Mouse (Mus musculus): ENCODE results near the gene Rapgef1. TPM values are rescaled to one million over a fixed set of nuclear protein-coding genes. Genes with fewer than 3 reads are reported as not detected.
A peak's percentile ranks its signal among the peaks of the same experiment; 100 is the strongest.
"Not testable (repeated sequence)": the region's sequence is repeated elsewhere in the genome, so short reads cannot be mapped to it uniquely, and the experiment has no call there.

Rapgef1 gene
- polyA plus RNA-seq, 1 experiment = 132 TPM

GRCm38 (mm10) chr2:29707731-29708130 is 88.2 kb downstream of the Rapgef1 start:
- peaks cover 48% of the 10 kb centered on the region for H3K36me3 ChIP-seq (ENCODE audit: control insufficient read depth, insufficient read depth, low read length)
- H3K27me3 ChIP-seq (ENCODE audit: control insufficient read depth, insufficient read depth, low read length) = no peaks in the 10 kb centered on the region
- no peaks in the 10 kb centered on the region; the same call in 1 of the 2 replicates for H3K4me1 ChIP-seq (replicated peaks; ENCODE audit: control insufficient read depth, insufficient read depth, low read length)
- DNase-seq = peak; percentile 64
- TF ChIP-seq CTCF (IDR thresholded peaks at IDR 0.05; ENCODE audit: borderline replicate concordance, control insufficient read depth, extremely low read depth, insufficient read depth, low read length, poor library complexity) (peak; percentile 64; the same call in 1 of the 2 replicates), POLR2A (IDR thresholded peaks at IDR 0.05; ENCODE audit: control insufficient read depth, extremely low read depth, insufficient read depth, low read length, poor library complexity) (no peak)
- H3K27ac ChIP-seq (ENCODE audit: control insufficient read depth, insufficient read depth, low read length) = no peak overlapping the region
- H3K4me3 ChIP-seq (ENCODE audit: control insufficient read depth, insufficient read depth, low read length) = no peak overlapping the region
- WGBS = 90% methylated on average over 4 of the region's 4 CpGs

GRCm38 (mm10) chr2:29708209-29708608 is 88.7 kb downstream of the Rapgef1 start:
- not testable (repeated sequence) for H3K27ac ChIP-seq (ENCODE audit: control insufficient read depth, insufficient read depth, low read length); DNase-seq; H3K27me3 ChIP-seq (ENCODE audit: control insufficient read depth, insufficient read depth, low read length); H3K4me1 ChIP-seq (replicated peaks; ENCODE audit: control insufficient read depth, insufficient read depth, low read length); H3K4me3 ChIP-seq (ENCODE audit: control insufficient read depth, insufficient read depth, low read length)
- 97% methylated on average over 4 of the region's 4 CpGs for WGBS
- H3K36me3 ChIP-seq (ENCODE audit: control insufficient read depth, insufficient read depth, low read length) = peaks cover 43% of the 10 kb centered on the region

GRCm38 (mm10) chr2:29711038-29711437 is 91.5 kb downstream of the Rapgef1 start:
- no peak for DNase-seq
- WGBS = 93% methylated on average over 3 of the region's 3 CpGs
- peaks cover 18% of the 10 kb centered on the region for H3K36me3 ChIP-seq (ENCODE audit: control insufficient read depth, insufficient read depth, low read length)
- TF ChIP-seq POLR2A (IDR thresholded peaks at IDR 0.05; ENCODE audit: control insufficient read depth, extremely low read depth, insufficient read depth, low read length, poor library complexity) (no peak), CTCF (IDR thresholded peaks at IDR 0.05; ENCODE audit: borderline replicate concordance, control insufficient read depth, extremely low read depth, insufficient read depth, low read length, poor library complexity) (no peak)
- H3K4me1 ChIP-seq (replicated peaks; ENCODE audit: control insufficient read depth, insufficient read depth, low read length) = no peaks in the 10 kb centered on the region; the same call in 1 of the 2 replicates
- H3K27ac ChIP-seq (ENCODE audit: control insufficient read depth, insufficient read depth, low read length) = no peak overlapping the region
- H3K4me3 ChIP-seq (ENCODE audit: control insufficient read depth, insufficient read depth, low read length) = no peak overlapping the region
- H3K27me3 ChIP-seq (ENCODE audit: control insufficient read depth, insufficient read depth, low read length) = no peaks in the 10 kb centered on the region

- H3K27me3 ChIP-seq (ENCODE audit: control insufficient read depth, insufficient read depth, low read length) = no peaks in the 10 kb centered on the region
- H3K27ac ChIP-seq (ENCODE audit: control insufficient read depth, insufficient read depth, low read length) = no peak overlapping the region
- H3K36me3 ChIP-seq (ENCODE audit: control insufficient read depth, insufficient read depth, low read length) = peaks cover 18% of the 10 kb centered on the region
- H3K4me3 ChIP-seq (ENCODE audit: control insufficient read depth, insufficient read depth, low read length) = no peak overlapping the region
- 93% methylated on average over 5 of the region's 5 CpGs for WGBS
- 0 out of 2 replicates have a peak, but pooled peaks cover 4% of the 10 kb centered on the region for H3K4me1 ChIP-seq (replicated peaks; ENCODE audit: control insufficient read depth, insufficient read depth, low read length)
- no peak for DNase-seq
- no peak for TF ChIP-seq POLR2A (IDR thresholded peaks at IDR 0.05; ENCODE audit: control insufficient read depth, extremely low read depth, insufficient read depth, low read length, poor library complexity)
Measured at GRCm38 (mm10) chr2:29711877-29712276, 92.4 kb downstream of the Rapgef1 start.

GRCm38 (mm10) chr2:29713501-29713900 is 94.0 kb downstream of the Rapgef1 start:
- peaks cover 8% of the 10 kb centered on the region for H3K4me1 ChIP-seq (replicated peaks; ENCODE audit: control insufficient read depth, insufficient read depth, low read length)
- H3K27ac ChIP-seq (ENCODE audit: control insufficient read depth, insufficient read depth, low read length) = no peak overlapping the region
- peaks cover 18% of the 10 kb centered on the region for H3K36me3 ChIP-seq (ENCODE audit: control insufficient read depth, insufficient read depth, low read length)
- DNase-seq = no peak
- TF ChIP-seq POLR2A (IDR thresholded peaks at IDR 0.05; ENCODE audit: control insufficient read depth, extremely low read depth, insufficient read depth, low read length, poor library complexity) (no peak), CTCF (IDR thresholded peaks at IDR 0.05; ENCODE audit: borderline replicate concordance, control insufficient read depth, extremely low read depth, insufficient read depth, low read length, poor library complexity) (no peak)
- H3K27me3 ChIP-seq (ENCODE audit: control insufficient read depth, insufficient read depth, low read length) = no peaks in the 10 kb centered on the region
- H3K4me3 ChIP-seq (ENCODE audit: control insufficient read depth, insufficient read depth, low read length) = no peak overlapping the region
- WGBS = 83% methylated on average over 2 of the region's 2 CpGs

GRCm38 (mm10) chr2:29714127-29714526 is 94.6 kb downstream of the Rapgef1 start:
- Histone ChIP-seq H3K27me3 (ENCODE audit: control insufficient read depth, insufficient read depth, low read length) (no peaks in the 10 kb centered on the region), H3K36me3 (ENCODE audit: control insufficient read depth, insufficient read depth, low read length) (peaks cover 21% of the 10 kb centered on the region), H3K4me3 (ENCODE audit: control insufficient read depth, insufficient read depth, low read length) (no peak overlapping the region), H3K27ac (ENCODE audit: control insufficient read depth, insufficient read depth, low read length) (no peak overlapping the region), H3K4me1 (replicated peaks; ENCODE audit: control insufficient read depth, insufficient read depth, low read length) (peaks cover 11% of the 10 kb centered on the region)
- no peak for DNase-seq
- no peak for TF ChIP-seq POLR2A (IDR thresholded peaks at IDR 0.05; ENCODE audit: control insufficient read depth, extremely low read depth, insufficient read depth, low read length, poor library complexity)
- no peak for TF ChIP-seq CTCF (IDR thresholded peaks at IDR 0.05; ENCODE audit: borderline replicate concordance, control insufficient read depth, extremely low read depth, insufficient read depth, low read length, poor library complexity)
- 94% methylated on average over 5 of the region's 5 CpGs for WGBS

GRCm38 (mm10) chr2:29716143-29716542 is 96.6 kb downstream of the Rapgef1 start:
- TF ChIP-seq CTCF (IDR thresholded peaks at IDR 0.05; ENCODE audit: borderline replicate concordance, control insufficient read depth, extremely low read depth, insufficient read depth, low read length, poor library complexity) (no peak), POLR2A (IDR thresholded peaks at IDR 0.05; ENCODE audit: control insufficient read depth, extremely low read depth, insufficient read depth, low read length, poor library complexity) (no peak)
- no peak overlapping the region for H3K27ac ChIP-seq (ENCODE audit: control insufficient read depth, insufficient read depth, low read length)

More at GRCm38 (mm10) chr2:29716143-29716542, 96.6 kb downstream of the Rapgef1 start:
- H3K36me3 ChIP-seq (ENCODE audit: control insufficient read depth, insufficient read depth, low read length) = peaks cover 19% of the 10 kb centered on the region
- H3K4me1 ChIP-seq (replicated peaks; ENCODE audit: control insufficient read depth, insufficient read depth, low read length) = peaks cover 11% of the 10 kb centered on the region
- WGBS = 90% methylated on average over 7 of the region's 7 CpGs
- H3K27me3 ChIP-seq (ENCODE audit: control insufficient read depth, insufficient read depth, low read length) = no peaks in the 10 kb centered on the region
- no peak for DNase-seq
- H3K4me3 ChIP-seq (ENCODE audit: control insufficient read depth, insufficient read depth, low read length) = no peak overlapping the region

Measured in thymus, adult 2 months (tissue).